Mouse (Mus musculus): ENCODE results near the gene Focad. TPM values are rescaled to one million over a fixed set of nuclear protein-coding genes. Genes with fewer than 3 reads are reported as not detected.

Focad gene
- total RNA-seq, 1 experiment: 14.7 TPM

- H3K9me3 ChIP-seq (ENCODE audit: control insufficient read depth, insufficient read depth, low read depth, low read length): no peaks in the 10 kb centered on the region
- TF ChIP-seq ZNF384 (IDR thresholded peaks at IDR 0.05; ENCODE audit: low read depth, low read length): peak; percentile 50; the same call in 1 of the 2 replicates
- TF ChIP-seq MAFK (IDR thresholded peaks at IDR 0.05; ENCODE audit: insufficient read depth, low read depth, low read length): no peak
- H3K36me3 ChIP-seq (ENCODE audit: control insufficient read depth, insufficient read depth, low read length, poor library complexity, severe bottlenecking): no peaks in the 10 kb centered on the region
- no peak for DNase-seq (ENCODE audit: low read depth, low spot score)
- no peak overlapping the region for H3K27ac ChIP-seq (ENCODE audit: insufficient read depth, low read depth, low read length, poor library complexity, severe bottlenecking)
- H3K4me3 ChIP-seq (ENCODE audit: insufficient read depth in 1 of 2, low read depth in 1 of 2, low read length in 2 of 2, poor library complexity in 1 of 2, severe bottlenecking in 1 of 2): peak overlapping the region; percentile 27 to 70; a peak in 3 of 4 replicates
- H3K9ac ChIP-seq (ENCODE audit: insufficient read depth, low read depth, low read length, poor library complexity, severe bottlenecking): no peak overlapping the region
- no peaks in the 10 kb centered on the region for H3K4me1 ChIP-seq (ENCODE audit: control insufficient read depth in 2 of 2, insufficient read depth in 2 of 2, low read length in 2 of 2, poor library complexity in 1 of 2)
- in situ Hi-C loops (cut with MboI; ENCODE audit: low sequenced_read_pairs in 2 of 2, unreplicated experiment in 2 of 2): no loop called here
Measured at GRCm38 (mm10) chr4:88438990-88439329, 344.5 kb downstream of the Focad start.

GRCm38 (mm10) chr4:88439669-88440123, 345.3 kb downstream of the Focad start:
- H3K27ac ChIP-seq (ENCODE audit: insufficient read depth, low read depth, low read length, poor library complexity, severe bottlenecking): no peak overlapping the region
- no peaks in the 10 kb centered on the region for H3K4me1 ChIP-seq (ENCODE audit: control insufficient read depth in 2 of 2, insufficient read depth in 2 of 2, low read length in 2 of 2, poor library complexity in 1 of 2)
- DNase-seq (ENCODE audit: low read depth, low spot score): no peak
- in situ Hi-C loops (cut with MboI; ENCODE audit: low sequenced_read_pairs in 2 of 2, unreplicated experiment in 2 of 2): no loop called here
- TF ChIP-seq ZNF384 (IDR thresholded peaks at IDR 0.05; ENCODE audit: low read depth, low read length) (no peak), MAFK (IDR thresholded peaks at IDR 0.05; ENCODE audit: insufficient read depth, low read depth, low read length) (no peak), HCFC1 (IDR thresholded peaks at IDR 0.05; ENCODE audit: borderline replicate concordance, insufficient read depth, low read length) (no peak), CHD2 (IDR thresholded peaks at IDR 0.05; ENCODE audit: low read depth, low read length) (no peak), ZC3H11A (IDR thresholded peaks at IDR 0.05; ENCODE audit: borderline replicate concordance, low read depth, low read length) (no peak)
- H3K4me3 ChIP-seq (ENCODE audit: insufficient read depth in 1 of 2, low read depth in 1 of 2, low read length in 2 of 2, poor library complexity in 1 of 2, severe bottlenecking in 1 of 2): no peak overlapping the region
- no peaks in the 10 kb centered on the region for H3K9me3 ChIP-seq (ENCODE audit: control insufficient read depth, insufficient read depth, low read depth, low read length)
- H3K36me3 ChIP-seq (ENCODE audit: control insufficient read depth, insufficient read depth, low read length, poor library complexity, severe bottlenecking): no peaks in the 10 kb centered on the region
- H3K9ac ChIP-seq (ENCODE audit: insufficient read depth, low read depth, low read length, poor library complexity, severe bottlenecking): no peak overlapping the region

- in situ Hi-C loops (cut with MboI; ENCODE audit: low sequenced_read_pairs in 2 of 2, unreplicated experiment in 2 of 2): no loop called here
- no peaks in the 10 kb centered on the region for H3K36me3 ChIP-seq (ENCODE audit: control insufficient read depth, insufficient read depth, low read length, poor library complexity, severe bottlenecking)
- DNase-seq (ENCODE audit: low read depth, low spot score): no peak
- no peak for TF ChIP-seq HCFC1 (IDR thresholded peaks at IDR 0.05; ENCODE audit: borderline replicate concordance, insufficient read depth, low read length)
- no peak for TF ChIP-seq MAFK (IDR thresholded peaks at IDR 0.05; ENCODE audit: insufficient read depth, low read depth, low read length)
- TF ChIP-seq ZNF384 (IDR thresholded peaks at IDR 0.05; ENCODE audit: low read depth, low read length): no peak
- TF ChIP-seq CHD2 (IDR thresholded peaks at IDR 0.05; ENCODE audit: low read depth, low read length): no peak
- TF ChIP-seq ZC3H11A (IDR thresholded peaks at IDR 0.05; ENCODE audit: borderline replicate concordance, low read depth, low read length): no peak
- no peak overlapping the region for H3K27ac ChIP-seq (ENCODE audit: insufficient read depth, low read depth, low read length, poor library complexity, severe bottlenecking)
- H3K9ac ChIP-seq (ENCODE audit: insufficient read depth, low read depth, low read length, poor library complexity, severe bottlenecking): no peak overlapping the region
- no peaks in the 10 kb centered on the region for H3K9me3 ChIP-seq (ENCODE audit: control insufficient read depth, insufficient read depth, low read depth, low read length)
- no peak overlapping the region for H3K4me3 ChIP-seq (ENCODE audit: insufficient read depth in 1 of 2, low read depth in 1 of 2, low read length in 2 of 2, poor library complexity in 1 of 2, severe bottlenecking in 1 of 2)
- H3K4me1 ChIP-seq (ENCODE audit: control insufficient read depth in 2 of 2, insufficient read depth in 2 of 2, low read length in 2 of 2, poor library complexity in 1 of 2): 0 out of 4 replicates have a peak, but pooled peaks cover 0 to 2% of the 10 kb centered on the region in 2 experiments
Measured at GRCm38 (mm10) chr4:88440814-88441213, 346.4 kb downstream of the Focad start.

DNA sequence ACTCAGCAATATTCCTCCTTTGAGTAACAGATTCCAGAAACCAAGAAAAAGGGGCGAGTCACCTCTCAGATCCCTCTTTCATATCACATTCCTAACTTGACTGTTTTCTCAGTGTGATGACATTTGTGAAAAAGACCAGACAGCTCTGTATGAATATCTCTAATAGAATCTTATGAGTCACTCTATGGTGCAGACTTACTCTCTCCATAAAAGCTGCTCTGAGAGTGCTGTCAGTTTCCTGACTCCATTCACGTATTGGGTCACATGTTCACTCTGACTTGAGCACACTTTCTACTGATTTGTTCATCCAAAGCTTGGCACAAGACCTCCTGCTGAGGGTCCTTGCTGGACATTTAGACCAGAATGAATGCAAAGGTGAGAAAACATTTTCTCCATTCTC, 354.5 kb downstream of the Focad start:
- in situ Hi-C loops (cut with MboI; ENCODE audit: low sequenced_read_pairs in 2 of 2, unreplicated experiment in 2 of 2): no loop called here
- no peaks in the 10 kb centered on the region for H3K9me3 ChIP-seq (ENCODE audit: control insufficient read depth, insufficient read depth, low read depth, low read length)
- DNase-seq (ENCODE audit: low read depth, low spot score): no peak
- no peak overlapping the region for H3K9ac ChIP-seq (ENCODE audit: insufficient read depth, low read depth, low read length, poor library complexity, severe bottlenecking)
- TF ChIP-seq CHD2 (IDR thresholded peaks at IDR 0.05; ENCODE audit: low read depth, low read length) (no peak), ZNF384 (IDR thresholded peaks at IDR 0.05; ENCODE audit: low read depth, low read length) (no peak), HCFC1 (IDR thresholded peaks at IDR 0.05; ENCODE audit: borderline replicate concordance, insufficient read depth, low read length) (no peak), MAFK (IDR thresholded peaks at IDR 0.05; ENCODE audit: insufficient read depth, low read depth, low read length) (no peak), ZC3H11A (IDR thresholded peaks at IDR 0.05; ENCODE audit: borderline replicate concordance, low read depth, low read length) (no peak)
- 0 out of 4 replicates have a peak, but pooled peaks cover 0 to 3% of the 10 kb centered on the region in 2 experiments for H3K4me1 ChIP-seq (ENCODE audit: control insufficient read depth in 2 of 2, insufficient read depth in 2 of 2, low read length in 2 of 2, poor library complexity in 1 of 2)
- H3K36me3 ChIP-seq (ENCODE audit: control insufficient read depth, insufficient read depth, low read length, poor library complexity, severe bottlenecking): no peaks in the 10 kb centered on the region
- no peak overlapping the region for H3K27ac ChIP-seq (ENCODE audit: insufficient read depth, low read depth, low read length, poor library complexity, severe bottlenecking)
- no peak overlapping the region for H3K4me3 ChIP-seq (ENCODE audit: insufficient read depth in 1 of 2, low read depth in 1 of 2, low read length in 2 of 2, poor library complexity in 1 of 2, severe bottlenecking in 1 of 2)
